Mouse (Mus musculus) right cerebral cortex, postnatal 4 days (tissue): ENCODE data around the gene Habp4.

Experiments used
- DNase-seq: peaks from one replicate; pipeline ENCODE4 v3.0.0-alpha.2; 2022

The Habp4 gene

DNA sequence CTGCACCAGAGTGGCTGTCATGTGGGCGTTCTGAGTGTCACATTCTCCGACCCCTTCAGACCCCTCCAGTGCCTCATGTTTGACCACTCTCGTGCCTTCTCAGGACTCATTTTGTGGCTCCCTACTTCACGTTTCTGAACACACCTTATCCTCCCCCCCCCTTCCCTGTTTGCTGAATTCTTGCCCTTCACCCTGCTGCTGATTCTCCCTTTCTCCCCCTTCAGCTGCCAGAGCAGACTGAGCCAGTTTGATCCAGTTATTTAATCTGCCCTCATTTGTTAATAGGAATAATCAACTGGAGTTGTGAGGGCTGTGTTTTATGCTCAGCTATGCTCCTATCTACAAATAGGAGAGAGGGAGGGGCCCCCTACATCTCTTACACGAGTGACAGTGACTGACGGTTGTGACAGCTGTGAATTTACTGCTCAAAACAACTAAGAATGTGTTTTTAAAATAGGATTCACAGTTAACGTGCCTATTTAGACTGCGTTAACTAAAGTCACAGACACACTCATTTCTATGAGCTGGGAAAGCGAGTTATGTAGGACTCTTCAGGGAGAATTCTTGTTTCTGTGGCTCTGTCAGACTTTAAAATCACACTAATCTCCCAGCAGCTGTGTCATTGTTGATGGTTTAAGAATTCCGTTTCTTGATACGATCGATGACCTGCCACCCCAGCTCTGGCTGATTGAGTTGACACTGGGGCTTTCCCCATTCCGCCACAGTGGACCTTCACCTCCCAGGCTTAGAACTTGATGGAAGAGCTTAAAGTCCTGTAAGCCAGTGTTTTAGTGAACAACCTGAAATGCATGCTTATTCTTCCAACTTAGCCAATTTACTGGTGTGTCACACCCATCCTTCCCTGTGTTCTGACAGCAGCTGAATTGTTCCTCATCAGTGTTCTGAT, 17.4 kb downstream of the Habp4 start:
- no peak for DNase-seq

DNA sequence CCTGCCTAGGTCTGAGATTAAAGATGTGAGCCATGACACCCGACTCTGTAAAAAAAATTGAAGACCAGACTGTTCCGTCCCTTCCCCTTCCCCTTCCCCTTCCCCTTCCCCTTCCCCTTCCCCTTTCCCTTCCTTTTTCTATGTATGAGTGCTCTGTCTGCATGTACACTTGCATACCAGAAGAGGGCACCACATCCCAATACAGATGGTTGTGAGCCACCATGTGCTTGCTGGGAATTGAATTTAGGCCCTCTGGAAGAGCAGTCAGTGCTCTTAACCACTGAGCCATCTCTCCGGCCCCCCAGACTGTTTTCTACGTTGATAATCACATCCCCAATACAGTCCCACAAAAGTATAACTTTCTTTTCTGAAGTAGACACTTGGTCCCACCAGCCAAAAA, 18.7 kb downstream of the Habp4 start:
- DNase-seq = no peak

DNA sequence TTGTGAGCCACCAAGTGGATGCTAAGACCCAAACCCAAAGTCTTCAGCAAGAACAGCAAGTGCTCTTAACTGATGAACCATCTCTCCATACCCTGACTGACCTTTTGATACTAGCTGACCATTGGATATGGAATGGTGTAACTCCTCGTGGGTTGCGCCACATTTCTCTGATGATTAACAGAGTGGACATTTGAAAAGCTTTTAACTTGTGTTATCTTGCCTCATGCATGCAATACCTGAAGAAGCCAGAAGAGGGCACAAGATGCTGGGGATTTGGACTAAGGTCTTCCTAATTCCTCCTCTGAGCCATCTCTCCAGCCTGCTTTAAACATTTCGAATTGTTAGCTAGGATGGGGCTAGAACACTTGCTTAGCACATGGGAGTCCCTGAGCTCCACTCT, 19.3 kb downstream of the Habp4 start:
- DNase-seq = peak; percentile 61

DNA sequence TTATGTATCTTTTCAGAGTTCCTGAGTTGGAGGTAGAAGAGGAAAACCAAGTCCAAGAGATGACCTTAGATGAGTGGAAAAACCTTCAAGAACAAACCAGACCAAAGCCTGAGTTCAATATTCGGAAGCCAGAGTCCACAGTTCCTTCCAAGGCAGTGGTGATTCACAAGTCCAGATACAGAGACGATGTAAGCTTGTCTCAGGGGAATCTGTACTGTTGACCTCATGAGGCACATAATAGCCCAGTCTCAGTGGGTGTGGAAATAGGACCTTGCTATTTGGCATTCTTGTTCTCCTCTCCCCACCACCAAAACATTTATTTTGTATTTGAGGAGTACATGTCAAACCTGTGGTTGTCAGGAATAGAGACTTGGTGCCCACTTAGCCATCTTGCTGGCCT, 20.5 kb downstream of the Habp4 start:
- no peak for DNase-seq

DNA sequence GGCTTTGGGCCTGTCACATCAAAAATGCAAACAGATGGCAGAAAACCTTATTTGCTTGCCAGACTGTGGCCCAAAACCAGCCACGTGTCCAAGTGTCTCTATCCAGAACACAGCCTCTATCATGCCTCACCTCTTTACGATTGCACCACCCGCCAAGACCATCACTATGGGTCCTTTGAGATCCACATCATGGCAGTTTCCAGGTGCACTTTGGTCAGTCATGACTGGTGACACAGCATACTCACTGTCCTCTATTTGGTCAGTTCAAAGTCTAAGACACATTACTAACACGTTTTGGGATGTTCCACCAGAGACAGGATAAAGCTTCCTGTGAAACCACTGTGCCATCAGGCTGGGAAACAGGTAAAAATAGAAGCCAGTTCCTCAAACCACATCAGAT, 22.0 kb downstream of the Habp4 start:
- DNase-seq = no peak

DNA sequence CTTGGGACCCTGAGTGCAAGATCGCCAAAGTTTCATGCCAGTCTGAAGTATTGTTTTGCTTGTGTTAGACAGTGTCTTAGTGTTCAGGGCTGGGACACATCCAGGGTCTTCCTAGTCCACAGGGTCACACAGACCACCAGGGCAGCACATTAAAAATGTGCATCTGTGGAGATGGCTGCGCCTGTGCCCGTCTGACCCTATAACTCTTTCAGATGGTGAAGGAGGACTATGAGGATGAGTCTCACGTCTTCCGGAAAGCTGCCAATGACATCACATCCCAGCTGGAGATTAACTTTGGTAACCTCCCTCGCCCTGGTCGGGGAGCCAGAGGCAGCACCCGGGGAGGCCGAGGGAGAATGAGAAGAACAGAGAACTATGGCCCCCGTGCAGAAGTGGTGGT, 22.7 kb downstream of the Habp4 start:
- DNase-seq = no peak

DNA sequence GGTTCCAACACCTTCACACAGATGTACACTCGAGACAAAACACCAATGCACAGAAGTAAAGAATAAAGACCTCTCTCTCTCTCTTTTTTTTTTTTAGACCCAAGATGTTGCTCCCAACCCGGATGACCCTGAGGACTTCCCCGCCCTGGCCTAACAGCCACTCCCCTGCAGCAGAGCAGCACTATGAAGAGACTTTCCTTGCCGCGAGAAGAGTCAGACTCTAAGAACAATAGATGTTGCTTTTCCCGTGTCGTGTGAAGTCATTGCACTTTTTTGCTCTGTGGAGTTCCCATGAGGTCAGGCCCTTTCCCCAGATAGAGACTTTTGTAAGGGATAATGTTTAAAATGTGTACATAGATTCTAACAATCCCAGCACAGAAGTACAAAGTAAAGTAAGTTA, 23.6 kb downstream of the Habp4 start:
- DNase-seq = no peak

DNA sequence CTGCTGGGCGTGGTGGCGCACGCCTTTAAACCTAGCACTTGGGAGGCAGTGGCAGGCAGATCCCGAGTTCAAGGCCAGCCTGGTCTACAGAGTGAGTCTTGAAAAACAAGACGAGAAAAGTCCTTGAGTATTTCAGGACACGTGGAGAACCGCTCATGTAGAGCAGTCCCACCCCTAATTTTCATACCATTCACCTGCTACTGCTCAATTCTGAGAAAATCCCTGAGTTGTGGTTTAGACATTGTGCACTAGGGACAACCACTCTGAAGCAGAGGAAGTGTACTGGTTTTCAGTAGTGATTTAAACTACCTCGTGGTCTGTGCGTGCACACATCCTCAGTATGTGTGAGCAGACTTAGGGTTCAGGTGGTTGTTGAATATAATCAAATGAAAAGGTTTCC, 24.0 kb downstream of the Habp4 start:
- DNase-seq = no peak

DNA sequence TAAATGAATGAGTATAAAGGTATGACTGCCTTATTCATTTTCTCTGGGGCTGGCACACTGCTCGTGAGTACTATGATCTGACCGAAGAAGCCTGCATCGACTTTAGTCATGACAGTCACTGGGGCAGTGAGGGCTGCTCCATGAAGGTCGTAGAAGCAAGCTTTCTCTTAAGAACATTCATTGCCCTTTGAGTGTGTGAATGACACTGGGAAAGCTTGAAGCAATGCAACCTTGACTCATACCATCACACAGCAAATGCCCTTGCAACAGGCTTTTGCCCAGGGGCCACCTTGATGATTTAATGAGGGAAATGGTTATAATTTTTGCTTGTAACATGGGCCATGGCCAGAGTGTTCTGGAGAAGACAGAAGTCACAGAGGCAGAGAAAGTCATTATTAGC, 24.9 kb downstream of the Habp4 start:
- no peak for DNase-seq

DNA sequence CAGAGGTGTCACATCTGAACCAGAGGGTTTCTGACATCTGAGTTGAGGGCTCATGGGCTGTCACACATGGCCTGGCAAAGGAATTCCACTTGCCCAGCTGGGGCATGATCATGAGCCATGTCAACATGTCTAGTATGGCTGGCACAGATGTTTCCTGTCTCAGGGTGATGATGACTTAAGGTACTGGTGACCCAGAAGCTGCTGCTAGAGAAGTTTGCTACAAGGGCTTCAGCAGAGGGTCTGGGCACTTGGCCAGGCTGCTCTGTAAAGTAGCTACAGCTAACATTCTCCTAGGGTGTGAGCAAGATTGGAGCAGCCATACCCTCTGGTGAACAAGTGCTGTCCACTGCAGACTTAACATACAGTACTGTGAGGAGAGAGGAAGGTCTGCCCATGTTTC, 25.4 kb downstream of the Habp4 start:
- peak; percentile 20 for DNase-seq

DNA sequence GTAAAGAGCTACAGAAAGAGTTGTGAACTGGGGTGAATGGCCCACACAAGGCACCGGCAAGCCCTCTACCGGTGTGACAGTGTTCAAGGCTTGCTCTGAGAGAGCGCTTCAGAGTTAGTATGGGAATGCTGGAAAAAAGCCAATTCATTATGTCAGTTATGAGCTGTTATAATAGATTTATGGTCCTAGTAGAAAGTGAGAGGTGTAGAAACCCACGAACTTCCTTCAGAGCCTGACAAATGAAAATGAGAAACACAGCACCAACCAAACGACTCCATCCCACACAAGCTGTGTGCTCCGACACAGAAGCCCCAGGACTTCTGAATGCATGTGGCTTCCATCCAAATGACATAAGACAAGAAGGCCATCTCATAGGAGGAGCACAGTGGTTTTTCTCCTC, 36.3 kb downstream of the Habp4 start:
- no peak for DNase-seq

DNA sequence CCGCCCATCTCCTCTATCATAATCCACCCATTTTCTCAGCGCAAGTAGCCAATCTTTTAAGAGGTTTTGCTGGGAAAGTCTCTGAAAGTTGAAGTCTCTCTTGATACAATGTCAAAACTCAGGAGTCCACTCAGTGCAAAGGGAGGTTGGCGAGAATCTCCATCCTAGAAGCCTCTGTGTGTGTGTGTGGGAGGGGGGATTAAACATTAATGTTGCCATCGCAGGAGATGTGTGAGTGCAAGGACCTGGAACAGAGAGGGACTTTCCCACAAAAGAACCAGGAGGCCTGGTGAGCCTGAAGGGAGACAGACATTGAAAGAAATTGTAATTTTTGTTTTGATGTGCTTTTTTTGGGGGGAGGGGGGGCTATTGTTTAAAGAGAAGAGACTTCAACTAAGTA, 36.7 kb downstream of the Habp4 start:
- DNase-seq = no peak

DNA sequence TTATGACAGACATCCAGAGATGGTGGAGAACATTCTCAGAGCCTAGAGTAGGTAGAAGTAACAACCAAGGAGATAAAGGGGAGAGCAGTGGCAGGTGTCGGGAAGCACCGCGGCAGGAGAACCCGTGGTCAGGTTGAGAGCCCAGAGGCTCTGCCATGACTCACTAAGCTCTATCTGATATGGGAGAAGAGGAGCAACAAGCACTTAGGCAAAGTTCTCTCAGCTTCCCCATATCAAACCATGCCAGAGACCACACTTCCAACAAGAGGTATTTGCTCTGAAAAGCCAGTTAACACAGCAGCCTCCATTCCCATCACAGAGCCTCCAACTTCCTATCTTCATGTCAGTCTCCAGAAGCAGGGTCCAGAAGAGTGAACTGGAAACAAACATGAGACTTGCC, 39.3 kb downstream of the Habp4 start:
- DNase-seq = no peak

DNA sequence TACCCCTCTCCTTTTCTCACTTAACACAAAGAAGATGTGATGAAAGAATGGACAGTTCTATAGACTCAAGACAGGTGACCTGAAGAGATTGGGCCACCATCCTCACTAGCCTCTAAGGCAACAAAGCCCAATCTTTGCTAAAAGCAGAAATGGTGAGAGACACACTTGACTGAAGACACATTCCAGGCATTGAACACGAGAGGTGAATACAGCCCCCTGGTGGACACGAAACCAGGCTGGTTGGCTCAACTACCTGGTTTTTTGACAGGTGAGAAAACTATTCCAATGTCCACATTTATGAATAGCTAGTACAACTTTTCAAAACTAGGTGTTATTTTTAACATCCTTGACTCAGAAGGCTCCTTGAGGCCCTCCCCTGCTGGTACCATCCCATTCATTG, 43.1 kb downstream of the Habp4 start:
- DNase-seq = no peak

DNA sequence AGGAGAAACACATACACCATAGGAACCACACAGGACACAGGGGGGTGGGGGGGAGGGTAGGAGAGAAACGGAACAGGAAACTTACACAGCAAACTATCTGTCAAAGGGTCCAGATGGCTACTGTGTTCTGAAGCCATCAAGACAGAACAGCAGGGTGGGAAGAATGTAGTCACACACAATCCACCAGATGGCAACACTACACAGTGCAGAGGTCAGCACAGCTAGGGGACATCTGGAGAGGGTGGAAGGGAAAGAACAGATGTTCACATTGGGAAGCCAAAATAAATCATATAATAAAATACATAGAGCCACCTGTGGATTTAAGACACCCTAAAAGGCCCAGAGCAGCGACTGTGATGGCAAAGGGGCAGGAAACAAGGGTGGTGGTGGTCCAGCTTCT, 43.6 kb downstream of the Habp4 start:
- DNase-seq = no peak

DNA sequence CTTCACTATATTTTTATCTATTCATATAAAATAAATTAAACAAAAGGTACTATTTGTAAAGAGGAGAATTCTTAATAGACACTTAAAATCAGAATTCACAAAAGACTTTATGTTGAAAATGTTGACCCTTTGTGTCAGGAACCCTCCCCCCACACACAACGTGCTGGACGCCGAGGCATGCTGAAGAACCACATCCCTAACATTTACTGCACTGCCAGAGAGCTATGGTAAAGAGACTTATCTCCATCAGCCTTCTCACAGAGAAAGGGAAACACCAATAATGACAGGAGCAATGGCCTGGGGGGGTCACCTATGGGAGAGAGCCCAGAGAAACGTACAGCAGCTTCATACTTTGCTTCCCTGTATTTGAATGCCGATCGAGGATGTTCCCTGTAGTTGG, 46.5 kb downstream of the Habp4 start:
- DNase-seq = no peak

DNA sequence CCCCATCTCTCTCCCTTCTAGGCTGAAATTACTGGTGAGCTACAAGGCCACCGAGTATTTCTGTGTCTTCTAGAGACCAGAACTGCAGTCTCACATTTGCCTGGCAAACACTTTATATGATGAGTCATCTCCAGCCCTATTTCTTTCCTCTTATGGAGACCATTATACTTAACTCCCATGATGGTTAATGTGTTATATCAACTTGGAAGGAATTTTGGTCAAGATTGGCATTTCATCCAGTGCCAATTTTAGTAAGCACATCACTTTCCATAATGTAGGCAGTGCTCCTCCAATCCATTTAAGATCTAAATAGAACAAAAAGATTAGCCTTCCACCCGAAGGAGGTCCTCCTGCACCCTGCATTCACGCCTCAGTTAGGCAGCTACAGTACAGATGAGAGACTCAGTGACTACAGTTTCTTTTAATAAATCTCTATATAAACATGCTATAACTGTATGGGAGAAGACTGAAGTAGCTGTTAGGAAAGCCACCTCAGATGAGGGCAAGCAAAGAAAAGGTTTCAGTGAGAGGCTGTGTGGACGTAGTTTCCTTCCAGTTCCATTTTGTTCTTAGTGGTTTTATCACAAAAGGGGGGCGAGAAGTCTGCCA, 50.5 kb downstream of the Habp4 start:
- no peak for DNase-seq

DNA sequence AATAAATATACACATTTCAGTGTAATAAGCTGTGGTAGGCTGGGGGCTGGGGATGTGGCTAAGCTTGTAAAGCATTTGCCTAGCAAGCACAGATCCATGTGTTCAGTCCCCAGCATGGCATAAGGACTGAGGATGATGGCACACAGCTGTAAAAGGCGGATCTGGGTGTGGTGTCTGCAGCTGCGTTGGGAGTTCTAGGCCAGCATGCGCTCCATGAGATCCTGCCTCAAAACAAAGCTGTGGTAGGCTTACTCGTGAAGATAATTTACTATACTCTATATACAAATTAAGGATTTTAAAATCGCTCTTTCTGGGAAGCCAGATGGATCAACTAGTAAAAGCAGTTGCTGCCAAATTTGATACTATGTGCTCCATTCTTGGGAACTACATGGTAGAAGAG, 53.3 kb downstream of the Habp4 start:
- peak; percentile 8 for DNase-seq

DNA sequence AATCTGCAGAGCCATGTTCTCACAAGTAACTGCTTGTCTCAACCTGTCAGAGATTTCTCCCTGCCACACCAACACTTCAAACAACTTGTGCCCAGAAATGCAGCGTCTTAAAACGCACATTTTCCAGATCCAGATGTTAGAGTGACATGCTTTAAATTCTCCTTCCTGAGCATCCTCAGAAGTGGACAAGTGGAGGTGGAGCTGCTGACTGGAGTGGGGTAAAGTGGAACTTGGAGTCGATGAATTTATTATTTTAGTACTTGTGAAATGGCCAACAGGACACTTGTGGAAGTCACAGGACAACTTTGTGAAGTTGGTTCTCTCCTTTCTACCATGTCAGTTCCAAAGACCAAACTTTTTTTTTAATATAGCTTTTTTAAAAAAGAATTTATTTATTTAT, 64.1 kb downstream of the Habp4 start:
- DNase-seq = no peak

DNA sequence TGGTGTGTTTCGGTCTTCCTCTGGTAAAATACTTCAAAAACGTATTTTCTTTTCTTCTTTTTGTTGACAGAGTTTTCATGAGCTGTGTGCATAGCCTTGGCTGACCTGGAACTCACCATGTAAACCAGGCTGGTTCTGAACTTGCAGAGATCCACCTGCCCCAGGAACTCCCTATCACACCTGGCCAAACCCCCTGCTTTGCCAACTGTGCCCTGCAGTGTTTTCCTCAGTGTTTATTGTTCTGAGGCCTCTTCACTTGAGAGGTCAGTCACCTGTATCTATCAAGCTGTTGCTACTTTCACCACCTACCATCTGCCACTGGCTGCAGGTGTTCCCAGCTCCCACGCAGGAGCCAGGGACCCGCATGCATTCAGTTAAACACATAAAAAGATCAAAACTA, 65.1 kb downstream of the Habp4 start:
- no peak for DNase-seq

DNA sequence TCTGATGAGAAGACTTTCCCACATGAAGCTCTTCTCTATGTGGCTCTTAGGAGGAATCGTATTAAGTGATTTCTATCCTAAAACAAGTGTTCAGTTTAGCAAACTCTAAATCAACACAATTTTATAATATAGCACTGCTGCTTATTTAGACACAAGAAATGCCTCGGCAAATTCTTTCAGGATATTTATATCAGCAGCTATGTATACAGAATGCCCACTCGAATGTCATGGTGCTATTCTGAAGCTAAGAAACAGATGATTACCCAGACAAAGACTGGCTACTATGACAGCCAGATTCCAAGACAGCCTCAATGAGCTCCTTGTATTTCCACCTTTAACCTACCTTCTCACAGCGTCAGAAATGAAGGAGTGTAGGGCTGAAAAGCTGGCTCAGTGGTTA, 71.5 kb downstream of the Habp4 start:
- no peak for DNase-seq

DNA sequence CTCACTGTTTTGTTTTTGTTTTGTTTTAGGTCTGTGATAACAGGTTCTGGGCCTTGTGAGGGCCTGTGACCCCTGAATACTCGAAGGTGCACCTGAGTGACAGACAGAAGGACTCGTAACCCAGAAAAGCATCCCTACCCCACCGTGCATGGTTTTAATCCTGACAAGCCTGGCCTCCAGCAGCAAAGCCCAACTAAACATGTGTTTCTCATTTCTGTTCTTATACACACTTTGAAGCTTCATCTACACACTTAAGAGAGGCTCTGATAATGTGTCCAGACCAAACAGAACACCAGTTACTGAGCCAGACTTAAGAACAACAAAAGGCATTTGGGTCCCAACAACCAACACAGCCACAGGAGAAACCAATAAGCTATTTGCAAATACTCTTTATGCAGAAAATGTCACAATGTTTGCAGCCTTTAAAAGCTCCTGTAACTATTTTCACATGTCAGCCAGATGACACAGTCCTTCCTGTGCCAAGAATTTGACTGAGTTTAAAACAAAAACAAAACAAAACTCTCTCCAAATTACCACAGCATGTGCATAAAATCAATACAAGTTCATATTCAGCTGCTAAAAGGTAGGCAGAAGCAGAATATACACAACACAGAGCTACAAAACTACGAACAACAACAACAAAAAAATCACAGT, 73.6 kb downstream of the Habp4 start:
- DNase-seq = no peak

DNA sequence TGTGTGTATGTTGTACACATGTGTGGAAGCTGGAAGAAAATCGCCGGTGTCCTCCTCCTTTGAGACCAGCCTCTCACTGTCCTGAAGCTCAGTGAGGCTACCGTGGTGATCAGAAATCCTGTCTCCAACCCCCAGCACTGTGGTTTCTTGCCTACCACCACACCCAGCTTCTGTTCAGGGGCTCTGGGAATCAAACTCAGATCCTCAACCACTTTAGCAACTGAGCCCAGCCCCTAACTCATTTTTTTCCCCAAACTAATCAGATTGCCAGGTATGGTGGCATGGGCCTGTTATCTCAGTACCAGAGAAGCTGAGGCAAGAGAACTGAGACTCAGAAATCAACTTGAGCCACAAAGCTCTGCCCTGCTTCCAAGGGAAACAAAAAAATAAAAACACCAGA, 74.2 kb downstream of the Habp4 start:
- DNase-seq = no peak
